8 mouse cellular contexts compared by ENCODE assay signal in genomic region chr4:95318561-95318960, GRCm38 (mm10).
DNase-seq lines count a peak whose midpoint lies in the region; ATAC-seq and TF ChIP-seq lines count a peak whose summit lies in the region.

No protein-coding gene starts in this region.

- H3K4me1 ChIP-seq in ES-E14 (ENCODE audit: control insufficient read depth in 2 of 2, insufficient read depth in 2 of 2, low read length in 2 of 2, poor library complexity in 1 of 2) = peaks cover 2 to 5% of the 10 kb centered on the region in 2 experiments; a peak in 2 of 4 replicates
- peaks cover 16% of the 10 kb centered on the region for H3K4me1 ChIP-seq in embryonic fibroblast, embryonic 13.5 days (ENCODE audit: control insufficient read depth, insufficient read depth, low read length)
- H3K4me1 ChIP-seq in midbrain, embryonic 16.5 days (ENCODE audit: control insufficient read depth, insufficient read depth, low read length) = peaks cover 6% of the 10 kb centered on the region; the same call in 1 of the 2 replicates

- no peak overlapping the region for H3K27ac ChIP-seq in ES-E14 (ENCODE audit: insufficient read depth, low read depth, low read length, poor library complexity, severe bottlenecking)
- peak overlapping the region; percentile 68 for H3K27ac ChIP-seq in embryonic fibroblast, embryonic 13.5 days (ENCODE audit: insufficient read depth, low read length)
- no peak overlapping the region for H3K27ac ChIP-seq in midbrain, embryonic 16.5 days (ENCODE audit: low read length)

- TF ChIP-seq CTCF in embryonic fibroblast, embryonic 13.5 days (IDR thresholded peaks at IDR 0.05; ENCODE audit: borderline replicate concordance, insufficient read depth, low read length) = no peak

- no peaks in the 10 kb centered on the region for H3K27me3 ChIP-seq in midbrain, embryonic 16.5 days (ENCODE audit: control insufficient read depth, insufficient read depth, low read depth, low read length)

- peak; percentile 7 for DNase-seq in gastrocnemius, adult 18-20 months (ENCODE audit: low spot score)
- DNase-seq in gastrocnemius, postnatal 10 days = no peak
- DNase-seq in ES-E14 (ENCODE audit: low read depth, low spot score) = peak; percentile 12
- peak; percentile 18 for DNase-seq in heart, postnatal 4 days
- DNase-seq in layer of hippocampus, adult 9-10 months (ENCODE audit: low spot score) = no peak
- no peak for DNase-seq in left cerebral cortex, adult 9 months (ENCODE audit: low spot score in 2 of 2)

- TF ChIP-seq POLR2A in embryonic fibroblast, embryonic 13.5 days (IDR thresholded peaks at IDR 0.05; ENCODE audit: low read depth, low read length) = no peak

- H3K4me2 ChIP-seq in midbrain, embryonic 16.5 days (ENCODE audit: low read length) = no peak overlapping the region

- H3K9me3 ChIP-seq in ES-E14 (ENCODE audit: control insufficient read depth, insufficient read depth, low read depth, low read length) = no peaks in the 10 kb centered on the region
- no peaks in the 10 kb centered on the region for H3K9me3 ChIP-seq in midbrain, embryonic 16.5 days (replicated peaks; ENCODE audit: control insufficient read depth, low read length, poor library complexity, severe bottlenecking)

- in situ Hi-C loops in ES-E14 (cut with MboI; ENCODE audit: low sequenced_read_pairs in 2 of 2, unreplicated experiment in 2 of 2) = no loop called here

- ATAC-seq in midbrain, embryonic 16.5 days = no peak

- H3K36me3 ChIP-seq in ES-E14 (ENCODE audit: control insufficient read depth, insufficient read depth, low read length, poor library complexity, severe bottlenecking) = no peaks in the 10 kb centered on the region
- H3K36me3 ChIP-seq in midbrain, embryonic 16.5 days (ENCODE audit: control insufficient read depth, insufficient read depth, low read length) = no peaks in the 10 kb centered on the region

- 56% methylated on average over 1 of the region's 1 CpGs for WGBS in midbrain, embryonic 16.5 days

- no peak overlapping the region for H3K9ac ChIP-seq in ES-E14 (ENCODE audit: insufficient read depth, low read depth, low read length, poor library complexity, severe bottlenecking)
- no peak overlapping the region for H3K9ac ChIP-seq in midbrain, embryonic 16.5 days (ENCODE audit: low read depth, low read length)

- no peak overlapping the region for H3K4me3 ChIP-seq in ES-E14 (ENCODE audit: insufficient read depth in 1 of 2, low read depth in 1 of 2, low read length in 2 of 2, poor library complexity in 1 of 2, severe bottlenecking in 1 of 2)
- H3K4me3 ChIP-seq in embryonic fibroblast, embryonic 13.5 days (ENCODE audit: insufficient read depth, low read length) = no peak overlapping the region
- no peak overlapping the region for H3K4me3 ChIP-seq in midbrain, embryonic 16.5 days (ENCODE audit: low read depth, low read length)

TF ChIP-seq in ES-E14, 5 proteins besides CTCF, POLR2A, EP300 and RAD21:
- TF ChIP-seq ZC3H11A (IDR thresholded peaks at IDR 0.05; ENCODE audit: borderline replicate concordance, low read depth, low read length) (no peak), MAFK (IDR thresholded peaks at IDR 0.05; ENCODE audit: insufficient read depth, low read depth, low read length) (no peak), ZNF384 (IDR thresholded peaks at IDR 0.05; ENCODE audit: low read depth, low read length) (no peak), CHD2 (IDR thresholded peaks at IDR 0.05; ENCODE audit: low read depth, low read length) (no peak), HCFC1 (IDR thresholded peaks at IDR 0.05; ENCODE audit: borderline replicate concordance, insufficient read depth, low read length) (no peak)

Comparison
In these comparisons a context has a peak if more than half of its experiments do, and no peak if none do; other contexts are left out.
1. DNase-seq: peak in gastrocnemius, adult 18-20 months (single experiment), ES-E14 (single experiment) and heart, postnatal 4 days (single experiment); none in gastrocnemius, postnatal 10 days (single experiment), layer of hippocampus, adult 9-10 months (single experiment) and left cerebral cortex, adult 9 months (0 of 2).